Comparison of ENCODE assay signal across 8 mouse cellular contexts in the genomic region with DNA sequence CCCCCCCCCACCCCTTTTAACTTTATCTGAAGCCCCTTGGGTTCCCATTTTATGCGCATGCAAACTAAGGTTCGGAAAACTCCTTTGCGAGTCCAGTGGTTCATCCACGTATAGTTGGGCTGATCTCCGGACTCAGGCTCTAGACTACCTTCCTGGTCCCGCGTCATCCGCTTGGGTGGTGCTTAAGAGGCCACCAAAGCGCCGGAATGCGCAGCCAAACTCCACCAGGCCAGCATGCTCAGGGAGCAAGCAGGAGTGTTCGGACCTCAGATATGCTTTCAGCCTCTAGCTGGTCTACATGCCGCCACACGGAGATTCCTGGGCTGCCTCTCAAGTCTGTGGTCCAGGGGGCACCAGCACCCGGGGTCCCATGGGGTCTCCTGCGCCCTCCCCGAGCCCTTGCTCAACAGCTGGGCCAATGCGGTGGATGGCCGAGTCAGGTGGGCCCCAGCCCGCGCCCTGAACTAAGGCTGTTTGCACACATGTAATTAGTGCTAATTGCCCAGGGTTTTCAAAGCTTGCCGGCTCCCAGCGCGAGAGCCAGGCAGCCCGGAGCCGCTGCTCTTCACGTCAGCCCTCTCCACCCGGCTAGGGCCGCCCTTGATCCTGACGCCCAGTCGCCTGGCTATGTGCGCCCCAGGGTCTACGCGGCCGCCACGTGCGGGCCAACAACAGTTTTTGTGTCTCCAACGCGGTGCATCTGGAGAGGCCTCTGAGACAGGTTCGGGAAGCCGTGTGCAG.
A peak's percentile ranks its signal among the peaks of the same experiment; 100 is the strongest.
DNase-seq lines count a peak whose midpoint lies in the region; ATAC-seq and TF ChIP-seq lines count a peak whose summit lies in the region.

No protein-coding gene starts in this region.

- H3K4me1 ChIP-seq in hindbrain, embryonic 11.5 days (replicated peaks; ENCODE audit: control insufficient read depth, insufficient read depth, low read length): 0 out of 2 replicates have a peak, but pooled peaks cover 3% of the 10 kb centered on the region
- peaks cover 7% of the 10 kb centered on the region for H3K4me1 ChIP-seq in midbrain, embryonic 11.5 days (ENCODE audit: control insufficient read depth, insufficient read depth, low read length)

- peak overlapping the region; percentile 30; the same call in 1 of the 2 replicates for H3K4me2 ChIP-seq in hindbrain, embryonic 11.5 days (replicated peaks; ENCODE audit: low read depth, low read length)
- H3K4me2 ChIP-seq in midbrain, embryonic 11.5 days: peak overlapping the region; percentile 36

- intact Hi-C loops in gastrocnemius, adult 2 months (cut with DNase I): loop anchor here (5.0 kb wide), 1 partner anchor 281 kb away; no protein-coding TSS in a partner anchor

- no peaks in the 10 kb centered on the region for H3K9me3 ChIP-seq in hindbrain, embryonic 11.5 days (ENCODE audit: control insufficient read depth, low read length)
- H3K9me3 ChIP-seq in midbrain, embryonic 11.5 days (ENCODE audit: control insufficient read depth, low read length): no peaks in the 10 kb centered on the region

- H3K27me3 ChIP-seq in hindbrain, embryonic 11.5 days (ENCODE audit: control insufficient read depth, insufficient read depth, low read length): peaks cover 36% of the 10 kb centered on the region
- peaks cover 40% of the 10 kb centered on the region for H3K27me3 ChIP-seq in midbrain, embryonic 11.5 days (ENCODE audit: control insufficient read depth, insufficient read depth, low read length)

- no peak for TF ChIP-seq CTCF in gastrocnemius, adult 2 months (IDR thresholded peaks at IDR 0.05)

- H3K4me3 ChIP-seq in gastrocnemius, adult 2 months: no peak overlapping the region
- H3K4me3 ChIP-seq in hindbrain, embryonic 11.5 days (ENCODE audit: low read depth, low read length): peak overlapping the region; percentile 13; the same call in 1 of the 2 replicates
- peak overlapping the region; percentile 3; the same call in 1 of the 2 replicates for H3K4me3 ChIP-seq in midbrain, embryonic 11.5 days (ENCODE audit: low read depth, low read length)

- no peak overlapping the region for H3K27ac ChIP-seq in gastrocnemius, adult 2 months
- no peak overlapping the region for H3K27ac ChIP-seq in hindbrain, embryonic 11.5 days (ENCODE audit: low read depth, low read length)
- H3K27ac ChIP-seq in midbrain, embryonic 11.5 days (ENCODE audit: low read depth, low read length): no peak overlapping the region

- H3K9ac ChIP-seq in hindbrain, embryonic 11.5 days (ENCODE audit: low read depth, low read length): no peak overlapping the region
- no peak overlapping the region for H3K9ac ChIP-seq in midbrain, embryonic 11.5 days (ENCODE audit: low read length)

- 3% methylated on average over 41 of the region's 41 CpGs for WGBS in hindbrain, embryonic 11.5 days
- 3% methylated on average over 41 of the region's 41 CpGs for WGBS in midbrain, embryonic 11.5 days

- H3K36me3 ChIP-seq in hindbrain, embryonic 11.5 days (ENCODE audit: control insufficient read depth, insufficient read depth, low read length): no peaks in the 10 kb centered on the region
- H3K36me3 ChIP-seq in midbrain, embryonic 11.5 days (ENCODE audit: control insufficient read depth, insufficient read depth, low read length): no peaks in the 10 kb centered on the region

- ATAC-seq in hindbrain, embryonic 11.5 days (ENCODE audit: low FRiP score): peak; percentile 36; the same call in 1 of the 2 replicates
- peak; percentile 57 for ATAC-seq in midbrain, embryonic 11.5 days (ENCODE audit: low FRiP score)
- no peak for ATAC-seq in inflammation-experienced regulatory T-cells, adult 6 months

- DNase-seq in gastrocnemius, postnatal 10 days: peak; percentile 16
- no peak for DNase-seq in gastrocnemius, adult 2 months
- DNase-seq in ES-CJ7 (ENCODE audit: low read depth, low spot score): peak; percentile 43
- peak; percentile 51 for DNase-seq in hindbrain, embryonic 11.5 days (ENCODE audit: low spot score)
- peak; percentile 94 for DNase-seq in midbrain, embryonic 11.5 days (ENCODE audit: low spot score, missing footprints)
- DNase-seq in layer of hippocampus, postnatal 25 days (ENCODE audit: extremely low spot score in 1 of 2, low spot score in 1 of 2): no peak
- DNase-seq in frontal cortex, postnatal 36 days (ENCODE audit: low spot score in 2 of 2): no peak

Comparison
In these comparisons a context has a peak if more than half of its experiments do, and no peak if none do; other contexts are left out.
1. DNase-seq: peak in gastrocnemius, postnatal 10 days (single experiment), ES-CJ7 (single experiment), hindbrain, embryonic 11.5 days (single experiment) and midbrain, embryonic 11.5 days (single experiment); none in gastrocnemius, adult 2 months (single experiment), layer of hippocampus, postnatal 25 days (0 of 2) and frontal cortex, postnatal 36 days (0 of 2).